Mouse (Mus musculus): ENCODE results near the gene Cald1. TPM values are rescaled to one million over a fixed set of nuclear protein-coding genes. Genes with fewer than 3 reads are reported as not detected.

Gene Cald1
- polyA plus RNA-seq, 1 experiment from 2014 or later, result 70.4 TPM

DNA sequence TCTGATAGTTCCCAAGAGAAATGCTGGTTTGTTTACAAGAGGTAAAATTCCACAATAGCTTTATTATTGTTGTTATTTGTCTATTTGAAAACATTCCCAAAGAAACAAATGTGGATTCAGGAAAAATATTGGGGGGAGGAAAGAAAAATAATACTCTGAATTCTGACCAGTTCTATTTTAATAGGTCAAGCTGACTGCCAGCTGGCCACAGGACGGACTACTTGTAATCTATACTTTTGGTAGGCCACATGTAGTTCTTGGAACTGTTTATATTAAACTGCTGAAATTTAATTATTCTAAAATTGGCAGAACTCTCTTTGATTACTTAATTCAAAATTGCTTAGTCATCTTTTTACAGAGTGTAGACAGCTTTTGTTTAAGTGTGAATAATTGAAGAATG, 73.1 kb downstream of the Cald1 start:
- DNase-seq (no peak), ATAC-seq (ENCODE audit: low read depth) (no peak)
- Histone ChIP-seq H3K4me3 (replicated peaks) (no peak overlapping the region), H3K4me2 (no peak overlapping the region), H3K4me1 (replicated peaks) (peaks cover 6% of the 10 kb centered on the region; the same call in 1 of the 2 replicates), H3K9me3 (replicated peaks) (no peaks in the 10 kb centered on the region), H3K27ac (no peak overlapping the region), H3K27me3 (no peaks in the 10 kb centered on the region), H3K36me3 (no peaks in the 10 kb centered on the region), H3K9ac (no peak overlapping the region)
- WGBS (ENCODE audit: insufficient replicate concordance), result 67% methylated on average over 1 of the region's 1 CpGs

DNA sequence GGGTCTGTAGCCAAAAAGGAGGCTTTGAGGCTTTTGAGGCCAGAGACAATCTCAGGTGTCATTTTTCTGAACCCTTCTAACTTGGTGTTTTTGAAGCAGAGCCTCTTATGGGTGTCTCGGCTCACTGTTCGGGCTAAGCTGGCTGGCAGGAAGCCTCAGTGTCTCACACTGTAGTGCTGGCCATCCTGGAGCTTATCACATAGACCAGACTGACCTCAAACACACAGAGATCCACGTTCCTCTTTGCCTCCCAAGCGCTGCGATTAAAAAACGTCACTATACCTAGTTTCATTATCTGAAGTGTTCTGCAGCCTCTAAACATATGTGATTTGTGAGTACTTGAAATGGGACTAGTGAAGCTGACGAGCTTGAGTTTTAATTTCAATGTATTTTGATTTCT, 76.1 kb downstream of the Cald1 start:
- 19% methylated on average over 7 of the region's 7 CpGs for WGBS (ENCODE audit: insufficient replicate concordance)
- no peaks in the 10 kb centered on the region for H3K27me3 ChIP-seq
- H3K36me3 ChIP-seq, result no peaks in the 10 kb centered on the region
- DNase-seq (no peak), ATAC-seq (ENCODE audit: low read depth) (no peak)
- H3K4me2 ChIP-seq, result peak overlapping the region; percentile 16
- no peak overlapping the region for H3K9ac ChIP-seq
- peaks cover 6% of the 10 kb centered on the region; the same call in 1 of the 2 replicates for H3K4me1 ChIP-seq (replicated peaks)
- no peak overlapping the region for H3K4me3 ChIP-seq (replicated peaks)
- no peaks in the 10 kb centered on the region for H3K9me3 ChIP-seq (replicated peaks)
- no peak overlapping the region for H3K27ac ChIP-seq

DNA sequence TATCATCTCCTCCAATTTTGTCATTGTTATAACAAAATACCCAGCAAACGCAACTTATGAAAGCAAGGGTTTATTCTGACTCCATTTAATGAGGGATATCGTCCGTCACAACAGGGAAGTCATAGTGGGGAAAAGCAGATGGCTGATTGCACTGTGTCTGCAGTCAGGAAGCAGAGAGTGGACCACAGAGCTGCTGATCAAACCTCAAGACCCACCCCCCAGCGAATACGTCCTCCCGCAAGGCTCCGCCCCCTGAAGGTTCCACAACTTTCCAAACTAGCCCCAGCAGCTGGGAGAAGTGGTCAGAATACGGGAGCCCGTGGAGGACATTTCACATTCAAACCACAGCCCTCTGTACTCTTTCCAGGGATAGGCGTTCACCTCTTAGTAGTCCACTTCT, 76.6 kb downstream of the Cald1 start:
- H3K36me3 ChIP-seq, result no peaks in the 10 kb centered on the region
- H3K4me1 ChIP-seq (replicated peaks), result peaks cover 6% of the 10 kb centered on the region; the same call in 1 of the 2 replicates
- no peak overlapping the region for H3K4me3 ChIP-seq (replicated peaks)
- DNase-seq, result no peak
- no peak overlapping the region; the same call in 1 of the 2 replicates for H3K4me2 ChIP-seq
- 0 out of 2 replicates have a peak, but pooled peaks have one; percentile 55 for ATAC-seq (ENCODE audit: low read depth)
- no peak overlapping the region for H3K9ac ChIP-seq
- H3K9me3 ChIP-seq (replicated peaks), result no peaks in the 10 kb centered on the region
- no peaks in the 10 kb centered on the region for H3K27me3 ChIP-seq
- H3K27ac ChIP-seq, result no peak overlapping the region
- 25% methylated on average over 10 of the region's 10 CpGs for WGBS (ENCODE audit: insufficient replicate concordance)

DNA sequence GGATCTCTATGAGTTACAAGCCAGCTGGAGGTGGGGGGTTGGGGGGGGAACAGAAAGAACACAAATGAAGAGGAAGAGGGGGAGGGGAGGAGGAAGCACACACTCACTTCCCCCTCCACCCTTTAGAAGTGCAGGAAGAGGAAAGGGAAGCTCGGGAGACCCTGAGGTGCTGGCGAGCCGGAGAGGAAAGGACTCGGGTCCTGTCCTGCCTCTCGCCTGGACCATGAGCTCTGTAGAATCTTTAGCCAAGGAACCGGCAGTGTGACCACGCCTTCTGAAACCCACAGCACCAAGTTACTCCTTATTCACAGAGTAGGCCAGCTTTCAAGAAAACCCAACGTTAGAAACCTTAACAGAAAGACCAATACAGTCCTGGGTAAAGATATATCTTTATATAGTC, 83.8 kb downstream of the Cald1 start:
- no peak overlapping the region for H3K27ac ChIP-seq
- no peaks in the 10 kb centered on the region for H3K4me1 ChIP-seq (replicated peaks)
- H3K27me3 ChIP-seq, result no peaks in the 10 kb centered on the region
- H3K4me2 ChIP-seq, result no peak overlapping the region
- no peaks in the 10 kb centered on the region for H3K9me3 ChIP-seq (replicated peaks)
- 24% methylated on average over 8 of the region's 8 CpGs for WGBS (ENCODE audit: insufficient replicate concordance)
- no peak overlapping the region for H3K4me3 ChIP-seq (replicated peaks)
- DNase-seq (no peak), ATAC-seq (ENCODE audit: low read depth) (no peak)
- no peaks in the 10 kb centered on the region for H3K36me3 ChIP-seq
- H3K9ac ChIP-seq, result no peak overlapping the region

DNA sequence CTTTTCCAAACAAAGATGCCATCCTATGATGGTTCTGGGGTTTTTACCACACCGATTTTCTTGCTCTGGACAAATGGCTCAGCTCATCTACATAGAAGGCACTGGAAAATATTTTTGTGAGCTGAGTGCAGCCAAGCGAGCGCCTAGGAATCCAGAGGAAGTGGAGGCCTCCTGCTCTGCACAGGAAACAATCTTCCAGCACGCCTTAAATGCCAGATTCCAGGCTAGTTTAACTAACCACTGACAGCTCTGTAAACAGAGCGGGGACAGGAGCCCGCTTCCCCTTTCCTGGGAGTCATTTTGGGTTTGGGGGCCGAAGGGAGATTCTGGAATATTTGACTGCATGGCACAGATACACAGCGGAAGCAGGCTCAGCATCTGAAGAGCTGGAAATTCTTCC, 86.6 kb downstream of the Cald1 start:
- Histone ChIP-seq H3K36me3 (no peaks in the 10 kb centered on the region), H3K4me1 (replicated peaks) (0 out of 2 replicates have a peak, but pooled peaks cover 2% of the 10 kb centered on the region), H3K4me3 (replicated peaks) (no peak overlapping the region), H3K9ac (no peak overlapping the region), H3K9me3 (replicated peaks) (no peaks in the 10 kb centered on the region), H3K27ac (no peak overlapping the region), H3K4me2 (no peak overlapping the region), H3K27me3 (no peaks in the 10 kb centered on the region)
- DNase-seq (no peak), ATAC-seq (ENCODE audit: low read depth) (no peak)
- WGBS (ENCODE audit: insufficient replicate concordance), result 21% methylated on average over 8 of the region's 8 CpGs

DNA sequence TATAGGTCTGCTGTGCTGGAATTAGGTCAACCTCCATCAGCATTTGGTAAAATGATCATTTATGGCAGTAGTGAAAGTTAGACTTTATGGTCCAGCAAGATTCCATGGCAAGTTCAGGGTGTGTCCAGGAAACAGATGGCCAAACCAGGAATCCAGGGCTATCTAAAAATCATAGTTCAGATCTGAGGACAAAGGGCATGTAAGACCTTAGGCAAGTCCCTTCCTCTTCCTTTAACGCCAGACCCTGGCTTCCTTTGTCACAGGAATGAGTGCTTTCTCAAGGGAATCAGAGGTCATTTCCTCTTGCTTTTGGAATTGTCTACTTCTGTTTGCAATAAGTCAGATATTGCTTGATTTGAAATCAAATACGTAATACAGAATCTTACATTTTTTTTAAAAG, 90.7 kb downstream of the Cald1 start:
- no peak overlapping the region for H3K9ac ChIP-seq
- no peaks in the 10 kb centered on the region for H3K36me3 ChIP-seq
- no peak for DNase-seq
- H3K4me2 ChIP-seq, result no peak overlapping the region
- H3K27ac ChIP-seq, result no peak overlapping the region
- no peaks in the 10 kb centered on the region for H3K27me3 ChIP-seq
- ATAC-seq (ENCODE audit: low read depth), result no peak
- 46% methylated on average over 2 of the region's 2 CpGs for WGBS (ENCODE audit: insufficient replicate concordance)
- 0 out of 2 replicates have a peak, but pooled peaks cover 2% of the 10 kb centered on the region for H3K4me1 ChIP-seq (replicated peaks)
- no peaks in the 10 kb centered on the region for H3K9me3 ChIP-seq (replicated peaks)
- H3K4me3 ChIP-seq (replicated peaks), result no peak overlapping the region

DNA sequence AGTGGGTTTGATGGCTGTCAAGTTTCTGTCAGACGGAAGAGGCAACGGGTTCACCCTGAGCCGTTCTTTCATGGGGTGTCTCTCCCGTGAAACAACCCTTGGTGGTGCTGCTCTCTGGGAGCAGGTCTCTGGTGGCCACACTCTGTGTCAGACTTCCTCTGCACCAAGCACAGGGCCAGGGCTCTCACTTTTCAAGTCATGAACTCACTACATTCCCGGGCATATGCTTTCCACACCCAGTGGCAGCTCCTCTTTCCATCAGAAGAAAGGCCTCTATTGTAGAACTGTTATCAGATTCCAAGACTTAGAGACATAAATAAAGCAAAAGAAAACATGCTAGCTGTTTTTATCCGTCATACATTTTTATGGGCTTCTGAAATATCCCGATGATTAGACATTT, 93.1 kb downstream of the Cald1 start:
- Histone ChIP-seq H3K27me3 (no peaks in the 10 kb centered on the region), H3K9me3 (replicated peaks) (no peaks in the 10 kb centered on the region), H3K36me3 (no peaks in the 10 kb centered on the region), H3K4me1 (replicated peaks) (0 out of 2 replicates have a peak, but pooled peaks cover 2% of the 10 kb centered on the region), H3K9ac (no peak overlapping the region), H3K27ac (no peak overlapping the region), H3K4me2 (no peak overlapping the region), H3K4me3 (replicated peaks) (no peak overlapping the region)
- 61% methylated on average over 7 of the region's 7 CpGs for WGBS (ENCODE audit: insufficient replicate concordance)
- DNase-seq (no peak), ATAC-seq (ENCODE audit: low read depth) (no peak)

DNA sequence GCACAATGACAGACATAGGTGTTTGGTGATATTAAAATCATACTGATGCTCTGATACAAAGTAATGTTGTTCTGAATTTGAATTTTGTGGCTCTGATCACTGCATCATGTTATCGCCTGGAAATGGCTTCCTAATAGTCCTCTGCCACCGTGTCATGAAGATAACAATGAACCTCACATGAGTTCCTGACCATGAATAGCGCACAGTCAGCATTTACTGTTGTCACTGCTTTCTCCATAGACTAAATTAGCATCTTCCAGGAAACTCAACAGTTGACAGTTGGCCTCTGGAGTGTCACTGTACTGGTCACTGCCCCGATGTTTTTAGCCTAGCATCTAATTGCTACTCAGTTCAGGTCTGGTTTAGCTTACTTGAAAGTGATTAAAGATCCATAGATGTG, 95.8 kb downstream of the Cald1 start:
- no peak for DNase-seq
- Histone ChIP-seq H3K4me1 (replicated peaks) (no peaks in the 10 kb centered on the region), H3K27me3 (no peaks in the 10 kb centered on the region), H3K9ac (no peak overlapping the region), H3K27ac (no peak overlapping the region), H3K9me3 (replicated peaks) (no peaks in the 10 kb centered on the region), H3K4me2 (no peak overlapping the region), H3K36me3 (no peaks in the 10 kb centered on the region), H3K4me3 (replicated peaks) (no peak overlapping the region)
- WGBS (ENCODE audit: insufficient replicate concordance), result 51% methylated on average over 4 of the region's 4 CpGs
- ATAC-seq (ENCODE audit: low read depth), result no peak

DNA sequence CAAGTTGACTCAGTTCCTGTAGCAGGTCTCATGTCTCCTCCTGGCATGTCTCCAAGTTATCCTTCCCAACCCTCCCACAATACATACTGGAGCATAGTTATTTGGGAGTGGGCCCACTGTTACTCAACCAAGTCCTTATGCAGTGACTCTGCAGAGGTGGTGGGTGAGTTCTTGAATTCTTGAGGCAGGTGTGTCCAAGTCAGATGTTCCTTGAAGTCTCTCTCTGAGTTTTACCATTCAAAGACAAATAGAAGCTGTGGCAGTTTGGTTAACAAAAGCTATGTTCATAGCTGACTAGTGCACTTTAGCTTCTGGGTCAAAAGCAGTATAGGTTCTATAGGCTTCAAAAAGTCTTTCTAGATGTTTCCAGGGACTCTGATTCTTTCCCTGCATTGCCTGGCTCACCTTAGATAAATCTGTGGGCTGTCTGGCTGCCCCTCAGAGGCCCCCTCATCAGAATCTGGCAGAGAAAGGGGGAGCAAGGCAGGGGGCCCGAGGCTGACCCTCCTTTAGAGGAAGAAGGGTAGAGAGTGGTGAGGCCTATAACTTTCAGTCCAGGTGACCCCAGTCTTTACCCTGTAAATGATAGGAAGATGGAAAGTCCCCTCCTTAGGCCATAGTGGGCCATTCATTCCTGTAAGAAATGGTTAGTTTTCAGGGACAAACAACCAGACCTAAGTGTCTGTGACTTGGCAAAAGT, 105.3 kb downstream of the Cald1 start:
- H3K36me3 ChIP-seq, result 0 out of 2 replicates have a peak, but pooled peaks cover 5% of the 10 kb centered on the region
- DNase-seq (no peak), ATAC-seq (ENCODE audit: low read depth) (no peak)
- no peak overlapping the region for H3K4me2 ChIP-seq
- peaks cover 9% of the 10 kb centered on the region for H3K9me3 ChIP-seq (replicated peaks)
- H3K27me3 ChIP-seq, result peaks cover 1% of the 10 kb centered on the region; the same call in 1 of the 2 replicates
- no peak overlapping the region for H3K9ac ChIP-seq
- H3K27ac ChIP-seq, result no peak overlapping the region
- WGBS (ENCODE audit: insufficient replicate concordance), result 40% methylated on average over 1 of the region's 1 CpGs
- peaks cover 7% of the 10 kb centered on the region; the same call in 1 of the 2 replicates for H3K4me1 ChIP-seq (replicated peaks)
- H3K4me3 ChIP-seq (replicated peaks), result no peak overlapping the region

DNA sequence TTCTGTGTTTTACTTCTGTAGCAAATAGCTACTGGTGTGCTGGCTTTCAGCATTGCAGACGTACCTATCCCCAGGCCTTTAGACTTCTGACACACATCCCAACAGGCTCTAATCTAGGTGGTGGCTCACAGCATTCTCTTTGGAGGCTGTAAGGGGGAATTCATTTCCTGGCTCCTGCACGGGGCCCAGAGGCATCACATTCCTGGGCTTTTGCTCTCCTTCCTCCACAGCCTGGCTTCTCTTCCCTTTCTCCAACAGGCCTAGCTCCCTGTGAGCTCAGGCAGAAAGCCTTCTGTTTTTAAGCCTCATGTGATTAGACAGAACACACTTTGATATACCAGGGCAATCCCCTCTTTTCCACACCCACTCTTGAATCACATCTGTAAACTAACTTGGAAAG, 109.2 kb downstream of the Cald1 start:
- Histone ChIP-seq H3K4me2 (no peak overlapping the region), H3K4me3 (replicated peaks) (no peak overlapping the region), H3K9me3 (replicated peaks) (peaks cover 9% of the 10 kb centered on the region), H3K36me3 (0 out of 2 replicates have a peak, but pooled peaks cover 5% of the 10 kb centered on the region), H3K4me1 (replicated peaks) (peaks cover 15% of the 10 kb centered on the region), H3K27me3 (peaks cover 3% of the 10 kb centered on the region; the same call in 1 of the 2 replicates), H3K9ac (no peak overlapping the region), H3K27ac (no peak overlapping the region)
- ATAC-seq (ENCODE audit: low read depth) (no peak), DNase-seq (no peak)
- 47% methylated on average over 2 of the region's 2 CpGs for WGBS (ENCODE audit: insufficient replicate concordance)

DNA sequence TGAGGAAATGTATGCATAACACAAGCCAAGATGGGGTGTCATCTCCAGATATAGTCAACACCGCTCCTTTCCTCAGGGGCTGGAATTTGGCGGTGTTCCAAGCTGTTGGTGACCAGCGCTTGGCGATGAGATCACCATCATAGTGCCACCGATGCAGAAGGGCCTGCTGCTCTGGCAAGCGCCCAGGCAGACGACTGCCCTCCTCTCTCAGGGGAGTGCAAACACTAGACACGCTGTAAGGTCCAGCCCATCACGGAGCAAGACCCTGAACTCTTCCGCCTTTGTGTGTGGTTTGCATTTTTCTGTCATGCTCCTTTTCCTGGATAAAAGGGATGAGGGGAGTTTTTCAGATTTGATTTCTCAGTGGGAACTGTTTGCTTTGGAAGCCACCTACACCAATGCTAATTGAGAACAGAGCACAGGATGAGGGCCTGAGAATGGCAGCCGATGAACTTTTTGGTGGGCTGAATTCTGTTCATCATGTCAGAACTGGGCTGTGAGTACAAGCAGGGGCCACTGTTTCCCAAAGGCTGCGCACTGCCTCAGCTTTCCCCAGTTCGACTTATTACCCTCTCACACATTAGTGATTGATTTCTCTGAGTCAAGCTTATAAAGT, 110.5 kb downstream of the Cald1 start:
- 0 out of 2 replicates have a peak, but pooled peaks cover 5% of the 10 kb centered on the region for H3K36me3 ChIP-seq
- no peak overlapping the region for H3K9ac ChIP-seq
- H3K4me1 ChIP-seq (replicated peaks), result peaks cover 22% of the 10 kb centered on the region
- H3K27me3 ChIP-seq, result peaks cover 3% of the 10 kb centered on the region; the same call in 1 of the 2 replicates
- H3K4me2 ChIP-seq, result peak overlapping the region; percentile 49
- H3K9me3 ChIP-seq (replicated peaks), result peaks cover 9% of the 10 kb centered on the region
- ATAC-seq (ENCODE audit: low read depth), result peak; percentile 5; the same call in 1 of the 2 replicates
- peak overlapping the region; percentile 52; the same call in 1 of the 2 replicates for H3K4me3 ChIP-seq (replicated peaks)
- no peak for DNase-seq
- no peak overlapping the region; the same call in 1 of the 2 replicates for H3K27ac ChIP-seq
- 33% methylated on average over 13 of the region's 13 CpGs for WGBS (ENCODE audit: insufficient replicate concordance)

All from liver, embryonic 13.5 days (tissue).